Mouse (Mus musculus) skeletal muscle tissue, adult 2 months (tissue): ENCODE results near the gene Cntn1.

Source experiments
- DNase-seq: peaks from one replicate; pipeline ENCODE4 v3.0.0-alpha.2; 2012; ENCODE audit warnings: low read depth, low spot score

Gene Cntn1

GRCm38 (mm10) chr15:92137026-92137425, 86.1 kb downstream of the Cntn1 start:
- no peak for DNase-seq

- no peak for DNase-seq
Observed at GRCm38 (mm10) chr15:92141972-92142371, 91.0 kb downstream of the Cntn1 start.

- DNase-seq, result no peak
Observed at GRCm38 (mm10) chr15:92154921-92155320, 104.0 kb downstream of the Cntn1 start.

- no peak for DNase-seq
Observed at GRCm38 (mm10) chr15:92160855-92161162, 109.8 kb downstream of the Cntn1 start.

- DNase-seq, result no peak
Observed at GRCm38 (mm10) chr15:92161163-92162025, 110.4 kb downstream of the Cntn1 start.

GRCm38 (mm10) chr15:92162835-92163234, 111.9 kb downstream of the Cntn1 start:
- DNase-seq, result no peak

GRCm38 (mm10) chr15:92164127-92164526, 113.2 kb downstream of the Cntn1 start:
- no peak for DNase-seq

GRCm38 (mm10) chr15:92166266-92166665, 115.3 kb downstream of the Cntn1 start:
- DNase-seq, result no peak

- no peak for DNase-seq
Observed at GRCm38 (mm10) chr15:92175739-92176138, 124.8 kb downstream of the Cntn1 start.

- no peak for DNase-seq
Observed at GRCm38 (mm10) chr15:92177413-92177812, 126.4 kb downstream of the Cntn1 start.

GRCm38 (mm10) chr15:92185484-92185883, 134.5 kb downstream of the Cntn1 start:
- no peak for DNase-seq

GRCm38 (mm10) chr15:92190000-92190399, 139.0 kb downstream of the Cntn1 start:
- DNase-seq, result peak; percentile 27

GRCm38 (mm10) chr15:92200326-92200985, 149.5 kb downstream of the Cntn1 start:
- DNase-seq, result no peak

GRCm38 (mm10) chr15:92206695-92207094, 155.7 kb downstream of the Cntn1 start:
- DNase-seq, result no peak

- DNase-seq, result no peak
Observed at GRCm38 (mm10) chr15:92209778-92210177, 158.8 kb downstream of the Cntn1 start.

GRCm38 (mm10) chr15:92210486-92211235, 159.7 kb downstream of the Cntn1 start:
- DNase-seq, result no peak

GRCm38 (mm10) chr15:92215841-92216240, 164.9 kb downstream of the Cntn1 start:
- no peak for DNase-seq

- no peak for DNase-seq
Observed at GRCm38 (mm10) chr15:92221446-92221845, 170.5 kb downstream of the Cntn1 start.

GRCm38 (mm10) chr15:92231386-92231785, 180.4 kb downstream of the Cntn1 start:
- DNase-seq, result no peak

- DNase-seq, result no peak
Observed at GRCm38 (mm10) chr15:92235836-92236235, 184.9 kb downstream of the Cntn1 start.

GRCm38 (mm10) chr15:92264980-92265707, 214.2 kb downstream of the Cntn1 start:
- DNase-seq, result peak; percentile 3

- no peak for DNase-seq
Observed at GRCm38 (mm10) chr15:92268341-92268740, 217.4 kb downstream of the Cntn1 start.
